Mouse (Mus musculus) naive thymus-derived CD4-positive, alpha-beta T cell, adult 5 months (primary cell): ENCODE data around the gene Ddr1. TPM values are rescaled to one million over a fixed set of nuclear protein-coding genes. Genes with fewer than 3 reads are reported as not detected.

Source experiments
- polyA plus RNA-seq: library from polyadenylated mRNA; unstranded; fragments of 100-300 nt; shearing (Covaris generic); gene quantifications from one replicate; pipeline ENCODE4 v1.2.1, GENCODE M21; 2017

The Ddr1 gene
- 10.6 TPM for polyA plus RNA-seq

GRCm38 (mm10) chr17:35704621-35705464, at the start of gene Ddr1:
Gene Ddr1, minus strand, starts transcription at chr17:35704621.

GRCm38 (mm10) chr17:35673416-35674035, 30.9 kb downstream of the Ddr1 start, which contains the start of gene Gtf2h4:
Gene Gtf2h4, minus strand, starts transcription at chr17:35673739.

DNA sequence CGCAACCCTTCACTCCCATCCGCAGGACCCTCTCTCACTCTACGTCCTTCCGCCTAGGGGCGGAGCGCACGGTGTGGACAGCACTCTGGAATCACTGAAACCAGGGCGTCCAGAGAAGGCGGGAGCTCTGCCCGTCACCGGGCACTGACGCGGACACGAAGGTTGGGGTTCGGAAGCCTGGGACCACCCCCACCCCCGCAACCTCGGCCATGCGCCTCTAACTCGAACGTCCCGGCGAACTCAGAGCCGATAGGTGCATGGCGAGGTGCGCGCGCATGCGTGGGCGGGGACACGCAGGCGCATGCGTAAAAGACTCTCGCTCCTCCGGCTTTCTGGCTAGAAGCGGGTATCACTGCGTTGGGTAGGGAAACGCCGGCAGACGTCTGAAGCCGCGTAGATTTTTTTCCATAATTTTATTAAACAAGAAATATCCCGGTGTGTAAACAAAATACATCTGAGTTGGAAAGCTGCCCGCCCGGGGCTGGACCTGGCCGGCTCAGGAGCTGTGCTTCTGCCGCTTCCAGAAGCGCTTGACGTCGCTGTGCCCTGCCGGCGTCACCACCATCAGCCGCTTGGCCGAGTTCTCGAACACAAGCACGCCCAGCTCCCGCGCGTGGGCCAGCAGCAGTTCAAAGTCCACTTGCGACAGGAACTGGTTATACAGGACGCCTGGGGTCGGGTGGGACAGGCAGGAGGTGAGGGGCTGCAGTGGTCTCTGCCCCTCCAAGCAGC, 36.9 kb downstream of the Ddr1 start, which contains the start of gene Vars2:
Gene Vars2, minus strand, starts transcription at position 259 of the 732 bp plus-strand sequence.

DNA sequence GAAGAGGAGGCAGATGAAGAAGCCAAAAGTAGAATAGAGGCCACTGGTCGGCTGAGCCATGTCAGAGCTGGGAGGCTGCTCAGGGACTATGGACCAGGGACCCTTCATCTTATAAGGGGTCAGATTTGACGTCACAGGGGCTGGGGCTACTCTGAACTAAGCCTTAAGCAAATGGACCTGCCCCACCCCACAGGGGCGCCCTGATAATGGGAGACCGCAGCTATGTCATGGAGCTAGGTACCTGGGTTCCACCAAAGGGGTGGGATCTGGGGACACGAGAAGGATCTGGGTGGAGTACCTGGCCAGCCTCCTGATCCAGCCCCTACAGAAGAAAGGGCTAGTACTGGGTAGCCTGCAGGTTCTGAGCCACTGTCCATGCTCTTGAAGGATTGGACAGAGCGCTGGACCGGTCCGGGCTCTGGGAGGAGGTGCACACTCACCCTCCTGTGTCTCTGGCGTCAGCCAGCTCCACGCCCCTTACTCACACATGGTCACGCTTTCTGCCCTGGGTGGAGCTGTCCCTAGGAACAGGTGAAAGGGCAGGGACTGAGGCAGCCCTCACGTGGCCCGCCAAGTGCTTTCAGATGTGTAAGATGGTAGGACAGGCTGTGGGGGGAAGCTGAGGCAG, 60.7 kb downstream of the Ddr1 start, which contains the start of gene Mucl3:
Gene Mucl3, minus strand, starts transcription at position 87 of the 628 bp plus-strand sequence.

Other genes starting within 250 kb of the Ddr1 start
- 24.6 TPM for gene H2-Q10, start 234.5 kb downstream of the Ddr1 start, polyA plus RNA-seq
- gene Pou5f1, start 198.6 kb downstream of the Ddr1 start, polyA plus RNA-seq, result not detected
- gene Tcf19, start 187.8 kb downstream of the Ddr1 start, polyA plus RNA-seq, result 8.0 TPM
- 2.9 TPM for gene Cchcr1, start 187.5 kb downstream of the Ddr1 start, polyA plus RNA-seq
- gene Psors1c2, start 171.4 kb downstream of the Ddr1 start, polyA plus RNA-seq, result not detected
- not detected for gene Cdsn, start 152.5 kb downstream of the Ddr1 start, polyA plus RNA-seq
- not detected for gene 2300002M23Rik, start 137.2 kb downstream of the Ddr1 start, polyA plus RNA-seq
- gene Sfta2, start 103.1 kb downstream of the Ddr1 start, polyA plus RNA-seq, result not detected
- not detected for gene Gm9573, start 78.0 kb downstream of the Ddr1 start, polyA plus RNA-seq
- gene Mucl3, start 60.9 kb downstream of the Ddr1 start, polyA plus RNA-seq, result not detected
- 26.4 TPM for gene Vars2, start 37.0 kb downstream of the Ddr1 start, polyA plus RNA-seq
- 16.5 TPM for gene Gtf2h4, start 30.9 kb downstream of the Ddr1 start, polyA plus RNA-seq
- gene Ier3, start 117.1 kb upstream of the Ddr1 start, polyA plus RNA-seq, result not detected
- 40.9 TPM for gene Flot1, start 118.6 kb upstream of the Ddr1 start, polyA plus RNA-seq
- gene Tubb5, start 133.7 kb upstream of the Ddr1 start, polyA plus RNA-seq, result 73.9 TPM
- gene Mdc1, start 136.9 kb upstream of the Ddr1 start, polyA plus RNA-seq, result 12.0 TPM
- 25.9 TPM for gene Nrm, start 156.7 kb upstream of the Ddr1 start, polyA plus RNA-seq
- 297 TPM for gene Ppp1r18, start 161.0 kb upstream of the Ddr1 start, polyA plus RNA-seq
- gene Dhx16, start 175.2 kb upstream of the Ddr1 start, polyA plus RNA-seq, result 58.7 TPM
- gene 2310061I04Rik, start 192.8 kb upstream of the Ddr1 start, polyA plus RNA-seq, result 30.8 TPM
- gene Atat1, start 205.5 kb upstream of the Ddr1 start, polyA plus RNA-seq, result 4.5 TPM
- 99.6 TPM for gene Mrps18b, start 211.8 kb upstream of the Ddr1 start, polyA plus RNA-seq
- 53.6 TPM for gene Ppp1r10, start 211.8 kb upstream of the Ddr1 start, polyA plus RNA-seq